Mouse (Mus musculus) thymus, postnatal 36 days (tissue): ENCODE results near the gene Cep290.
"Not testable (repeated sequence)": the region's sequence is repeated elsewhere in the genome, so short reads cannot be mapped to it uniquely, and the experiment has no call there.

Experiments used
- DNase-seq, 2 experiments: peaks; one replicate each; pipeline ENCODE4 v3.0.0; 2022; ENCODE audit warnings: mixed read lengths in 2 of 2

Gene Cep290

GRCm38 (mm10) chr10:100487097-100487978 is at the start of gene Cep290, which contains the start of gene Tmtc3:
Gene Cep290 (plus strand): TSS chr10:100487558.
Gene Tmtc3 (minus strand): TSS chr10:100487350.
- peak; percentile 73 to 83 for DNase-seq

- no peak for DNase-seq
Measured at GRCm38 (mm10) chr10:100449394-100449793, 38.0 kb upstream of the Cep290 start.

- DNase-seq = no peak
Measured at GRCm38 (mm10) chr10:100460515-100460914, 26.8 kb upstream of the Cep290 start.

- no peak for DNase-seq
Measured at GRCm38 (mm10) chr10:100475040-100475439, 12.3 kb upstream of the Cep290 start.

GRCm38 (mm10) chr10:100479538-100479937 is 7.8 kb upstream of the Cep290 start:
- no peak for DNase-seq

GRCm38 (mm10) chr10:100486701-100487096 is 659 bp upstream of the Cep290 start:
- no peak for DNase-seq

GRCm38 (mm10) chr10:100491916-100492315 is 4.6 kb downstream of the Cep290 start:
- DNase-seq = no peak

GRCm38 (mm10) chr10:100498309-100498708 is 11.0 kb downstream of the Cep290 start:
- no peak for DNase-seq

GRCm38 (mm10) chr10:100508170-100508569 is 20.8 kb downstream of the Cep290 start:
- DNase-seq = no peak

GRCm38 (mm10) chr10:100521617-100522016 is 34.3 kb downstream of the Cep290 start:
- DNase-seq = no peak

- no peak for DNase-seq
Measured at GRCm38 (mm10) chr10:100522330-100522729, 35.0 kb downstream of the Cep290 start.

- no peak for DNase-seq
Measured at GRCm38 (mm10) chr10:100524499-100525390, 37.4 kb downstream of the Cep290 start.

GRCm38 (mm10) chr10:100556566-100557175 is 69.3 kb downstream of the Cep290 start:
- DNase-seq = no peak

GRCm38 (mm10) chr10:100560194-100560883 is 73.0 kb downstream of the Cep290 start:
- not testable (repeated sequence) for DNase-seq

GRCm38 (mm10) chr10:100564112-100564511 is 76.8 kb downstream of the Cep290 start:
- DNase-seq = no peak

- DNase-seq = no peak
Measured at GRCm38 (mm10) chr10:100571707-100572106, 84.3 kb downstream of the Cep290 start.

- no peak for DNase-seq
Measured at GRCm38 (mm10) chr10:100574505-100575149, 87.3 kb downstream of the Cep290 start.

- DNase-seq = no peak
Measured at GRCm38 (mm10) chr10:100575294-100575693, 87.9 kb downstream of the Cep290 start.

GRCm38 (mm10) chr10:100584178-100584577 is 96.8 kb downstream of the Cep290 start:
- DNase-seq = no peak

- DNase-seq = no peak
Measured at GRCm38 (mm10) chr10:100588524-100588923, 101.2 kb downstream of the Cep290 start.

- DNase-seq = peak; percentile 85 to 87
Measured at GRCm38 (mm10) chr10:100588932-100589388, 101.6 kb downstream of the Cep290 start.

- no peak for DNase-seq
Measured at GRCm38 (mm10) chr10:100590323-100590722, 103.0 kb downstream of the Cep290 start, which contains the start of the genes 4930430F08Rik and 1700017N19Rik. Gene 4930430F08Rik (minus strand): TSS chr10:100590423. Gene 1700017N19Rik (plus strand): TSS chr10:100590484.
